Mouse (Mus musculus) forebrain, embryonic 16.5 days (tissue): ENCODE data around the gene Hoxa9. TPM values are rescaled to one million over a fixed set of nuclear protein-coding genes. Genes with fewer than 3 reads are reported as not detected.

ENCODE experiments used
- ATAC-seq: fragments of 200-750 bp; cut with Nextera tagmentation; 2 replicates; pipeline ENCODE4 v1.8.0; 2017; ENCODE audit warnings: mild to moderate bottlenecking, moderate library complexity
- H3K27ac ChIP-seq: fragments of 300-500 bp; sonication (generic); 2 replicates; pipeline ENCODE4 v1.5.1; 2014; ENCODE audit warnings: low read length, control low read depth
- H3K27me3 ChIP-seq: fragments of 300-500 bp; sonication (generic); replicated peaks from 2 replicates; pipeline ENCODE4 v1.6.1; 2014; ENCODE audit warnings: low read length; ENCODE audit not compliant: control insufficient read depth, insufficient read depth
- H3K36me3 ChIP-seq: fragments of 300-500 bp; sonication (generic); 2 replicates; pipeline ENCODE4 v1.6.1; 2014; ENCODE audit not compliant: control insufficient read depth, insufficient read depth
- H3K4me1 ChIP-seq: fragments of 300-500 bp; sonication (generic); replicated peaks from 2 replicates; pipeline ENCODE4 v1.6.1; 2014; ENCODE audit warnings: low read length; ENCODE audit not compliant: control insufficient read depth, insufficient read depth
- H3K4me2 ChIP-seq: fragments of 300-500 bp; sonication (generic); 2 replicates; pipeline ENCODE4 v1.6.1; 2014; ENCODE audit warnings: mild to moderate bottlenecking, low read length, control low read depth
- H3K4me3 ChIP-seq: fragments of 300-500 bp; sonication (generic); replicated peaks from 2 replicates; pipeline ENCODE4 v1.5.1; 2014; ENCODE audit warnings: mild to moderate bottlenecking, low read length, control low read depth
- H3K9ac ChIP-seq: fragments of 300-500 bp; sonication (generic); replicated peaks from 2 replicates; pipeline ENCODE4 v1.6.1; 2014; ENCODE audit warnings: low read depth, low read length, control low read depth
- H3K9me3 ChIP-seq: fragments of 300-500 bp; sonication (generic); 2 replicates; pipeline ENCODE4 v1.6.1; 2016; ENCODE audit warnings: low read length; ENCODE audit not compliant: control insufficient read depth
- WGBS: fragments of 180-500 bp; shearing (Covaris S2); extraction: QIAGEN DNeasy Blood & Tissue Kit; methylation state at CpG from one replicate; pipeline ENCODE4 v1.1.7; 2014; 5-methylcytosine and 5-hydroxymethylcytosine counted together
- polyA plus RNA-seq: library from polyadenylated mRNA; unstranded; fragments of >200 nt; fragmentation: Nextera tagmentation; extraction: Ambion mirVana; gene quantifications from 2 replicates; pipeline ENCODE4 v1.2.1, GENCODE M21; 2015

Gene Hoxa9
- polyA plus RNA-seq, 1 experiment from 2014 or later: not detected

GRCm38 (mm10) chr6:52268756-52269155 is 37.9 kb upstream of the Hoxa9 start:
- H3K4me3 ChIP-seq: no peak overlapping the region
- 2% methylated on average over 3 of the region's 3 CpGs for WGBS
- no peak for ATAC-seq
- no peaks in the 10 kb centered on the region for H3K9me3 ChIP-seq
- no peaks in the 10 kb centered on the region for H3K4me1 ChIP-seq
- H3K9ac ChIP-seq: no peak overlapping the region
- H3K36me3 ChIP-seq: no peaks in the 10 kb centered on the region
- H3K27me3 ChIP-seq: peaks cover 94% of the 10 kb centered on the region
- no peak overlapping the region for H3K27ac ChIP-seq
- no peak overlapping the region for H3K4me2 ChIP-seq

DNA sequence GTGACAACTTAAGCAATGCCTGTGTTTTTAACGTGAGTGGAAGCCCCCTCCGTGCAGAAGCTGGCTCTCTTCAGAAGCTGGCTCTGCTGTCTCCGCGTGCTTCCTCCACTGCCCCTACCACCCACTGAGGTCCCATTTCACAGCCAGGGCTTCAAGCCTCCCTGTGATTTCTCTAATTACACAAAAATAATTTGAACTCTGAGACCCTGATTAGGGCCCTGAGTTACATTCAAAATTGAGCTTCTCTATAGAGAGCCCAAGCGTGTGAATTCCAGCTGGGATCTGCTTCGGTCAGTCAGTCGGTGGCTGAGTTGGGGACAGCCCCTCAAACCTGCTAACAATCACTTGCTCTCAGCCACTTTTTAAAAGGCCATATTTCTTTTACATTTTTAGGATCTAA is 37.5 kb upstream of the Hoxa9 start:
- ATAC-seq: no peak
- WGBS: under 1% methylated on average over 7 of the region's 7 CpGs
- H3K27ac ChIP-seq: no peak overlapping the region
- H3K27me3 ChIP-seq: peaks cover 93% of the 10 kb centered on the region
- H3K9ac ChIP-seq: no peak overlapping the region
- no peak overlapping the region for H3K4me2 ChIP-seq
- no peaks in the 10 kb centered on the region for H3K4me1 ChIP-seq
- no peaks in the 10 kb centered on the region for H3K9me3 ChIP-seq
- H3K36me3 ChIP-seq: no peaks in the 10 kb centered on the region
- no peak overlapping the region for H3K4me3 ChIP-seq

GRCm38 (mm10) chr6:52267691-52268090 is 36.8 kb upstream of the Hoxa9 start:
- Histone ChIP-seq H3K4me2 (no peak overlapping the region), H3K27ac (no peak overlapping the region), H3K4me3 (no peak overlapping the region), H3K36me3 (no peaks in the 10 kb centered on the region), H3K9ac (no peak overlapping the region), H3K4me1 (no peaks in the 10 kb centered on the region), H3K9me3 (no peaks in the 10 kb centered on the region), H3K27me3 (peaks cover 89% of the 10 kb centered on the region)
- WGBS: 4% methylated on average over 3 of the region's 3 CpGs
- no peak for ATAC-seq

- Histone ChIP-seq H3K9ac (no peak overlapping the region), H3K9me3 (no peaks in the 10 kb centered on the region), H3K4me2 (no peak overlapping the region), H3K27me3 (peaks cover 89% of the 10 kb centered on the region), H3K4me3 (no peak overlapping the region), H3K27ac (no peak overlapping the region), H3K4me1 (no peaks in the 10 kb centered on the region), H3K36me3 (no peaks in the 10 kb centered on the region)
- 15% methylated on average over 5 of the region's 5 CpGs for WGBS
- no peak for ATAC-seq
Observed at GRCm38 (mm10) chr6:52267221-52267620, 36.3 kb upstream of the Hoxa9 start.

GRCm38 (mm10) chr6:52266666-52266985 is 35.7 kb upstream of the Hoxa9 start:
- ATAC-seq: no peak
- H3K4me1 ChIP-seq: no peaks in the 10 kb centered on the region
- H3K4me3 ChIP-seq: no peak overlapping the region
- WGBS: under 1% methylated on average over 9 of the region's 9 CpGs
- no peak overlapping the region for H3K4me2 ChIP-seq
- H3K9ac ChIP-seq: no peak overlapping the region
- no peaks in the 10 kb centered on the region for H3K36me3 ChIP-seq
- H3K9me3 ChIP-seq: no peaks in the 10 kb centered on the region
- peaks cover 91% of the 10 kb centered on the region for H3K27me3 ChIP-seq
- H3K27ac ChIP-seq: no peak overlapping the region

DNA sequence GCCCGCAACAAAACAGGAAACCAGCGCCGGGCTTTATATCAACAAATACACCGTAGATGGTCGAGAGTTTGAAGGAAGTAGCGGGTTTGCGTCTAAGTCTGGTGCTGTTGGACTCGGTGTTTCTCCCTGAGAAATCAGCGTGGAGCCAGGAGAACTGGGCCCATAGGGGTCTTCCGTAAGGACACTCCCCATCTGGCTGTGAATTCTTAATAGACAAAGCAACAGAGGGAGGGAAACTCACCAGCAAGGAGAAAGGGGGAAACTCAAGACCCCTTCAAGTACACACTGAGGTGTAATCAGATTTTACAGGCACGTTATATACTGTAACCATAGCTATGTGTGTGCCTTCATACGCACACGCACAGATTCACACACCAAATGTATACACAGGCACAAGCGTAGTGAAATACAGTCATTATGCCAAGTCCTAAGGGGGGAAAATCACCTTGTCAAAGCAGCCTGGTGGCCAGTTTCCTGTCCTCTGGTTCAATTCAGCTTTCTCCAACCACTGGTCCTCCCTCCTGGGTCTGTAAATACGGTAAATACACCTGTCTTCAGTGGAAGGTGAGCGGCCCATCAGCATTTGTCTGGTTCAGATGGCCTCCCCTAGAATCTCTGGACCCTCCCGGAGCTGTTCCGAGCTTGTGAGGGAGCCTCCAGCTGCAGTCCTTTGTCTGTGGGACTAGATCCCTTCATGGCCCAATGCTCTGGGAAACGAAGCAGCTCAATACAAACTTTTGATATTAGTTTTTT is 35.2 kb upstream of the Hoxa9 start:
- H3K4me1 ChIP-seq: no peaks in the 10 kb centered on the region
- H3K9me3 ChIP-seq: no peaks in the 10 kb centered on the region
- H3K4me2 ChIP-seq: no peak overlapping the region
- H3K36me3 ChIP-seq: no peaks in the 10 kb centered on the region
- no peak overlapping the region for H3K9ac ChIP-seq
- WGBS: 2% methylated on average over 19 of the region's 19 CpGs
- no peak overlapping the region for H3K27ac ChIP-seq
- no peak for ATAC-seq
- peaks cover 90% of the 10 kb centered on the region for H3K27me3 ChIP-seq
- H3K4me3 ChIP-seq: no peak overlapping the region

DNA sequence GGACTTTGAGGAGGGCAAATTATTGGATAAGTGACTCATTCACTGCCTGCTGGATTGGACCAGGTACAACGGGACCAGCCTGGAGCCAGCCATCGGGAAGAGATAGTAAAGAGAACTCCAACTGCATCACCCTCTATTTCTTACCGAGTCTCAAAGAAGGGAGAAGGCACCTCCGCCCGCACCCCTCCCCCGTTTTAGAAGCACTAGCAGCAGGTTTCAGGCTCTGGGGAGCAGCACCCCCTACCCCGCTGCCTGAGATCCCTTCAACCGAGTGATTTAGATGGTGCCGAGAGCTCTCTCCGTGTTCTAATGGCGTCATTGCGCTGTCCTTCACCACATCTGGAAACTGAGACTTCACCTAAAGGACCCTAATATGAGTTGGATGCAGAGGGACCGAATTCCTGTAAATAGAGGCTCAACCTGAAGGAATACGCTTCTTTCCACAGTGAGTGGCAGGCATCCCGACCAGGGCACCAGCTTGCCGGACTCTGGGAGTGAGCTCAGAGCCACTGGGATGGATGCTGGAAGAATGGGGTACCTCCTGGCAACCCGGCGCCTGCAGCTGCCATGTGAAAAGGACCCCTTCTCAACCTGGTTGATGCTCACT is 34.5 kb upstream of the Hoxa9 start:
- Histone ChIP-seq H3K4me3 (no peak overlapping the region), H3K4me2 (no peak overlapping the region), H3K27ac (no peak overlapping the region), H3K36me3 (no peaks in the 10 kb centered on the region), H3K9me3 (no peaks in the 10 kb centered on the region), H3K9ac (no peak overlapping the region), H3K4me1 (peaks cover 6% of the 10 kb centered on the region), H3K27me3 (peaks cover 89% of the 10 kb centered on the region)
- ATAC-seq: no peak
- WGBS: under 1% methylated on average over 18 of the region's 18 CpGs

- no peak for ATAC-seq
- H3K4me2 ChIP-seq: no peak overlapping the region
Observed at GRCm38 (mm10) chr6:52264106-52264790, 33.4 kb upstream of the Hoxa9 start.

GRCm38 (mm10) chr6:52263321-52263585 is 32.4 kb upstream of the Hoxa9 start:
- H3K27me3 ChIP-seq: peaks cover 86% of the 10 kb centered on the region
- no peak overlapping the region for H3K27ac ChIP-seq
- no peaks in the 10 kb centered on the region for H3K36me3 ChIP-seq
- no peaks in the 10 kb centered on the region for H3K9me3 ChIP-seq
- no peak overlapping the region for H3K4me2 ChIP-seq
- no peak overlapping the region for H3K4me3 ChIP-seq
- ATAC-seq: no peak
- peaks cover 12% of the 10 kb centered on the region for H3K4me1 ChIP-seq
- WGBS: 2% methylated on average over 6 of the region's 6 CpGs
- no peak overlapping the region for H3K9ac ChIP-seq

More at GRCm38 (mm10) chr6:52264106-52264790, 33.4 kb upstream of the Hoxa9 start:
- Histone ChIP-seq H3K4me1 (peaks cover 12% of the 10 kb centered on the region), H3K4me3 (no peak overlapping the region), H3K9ac (no peak overlapping the region), H3K27ac (no peak overlapping the region), H3K9me3 (no peaks in the 10 kb centered on the region), H3K27me3 (peaks cover 86% of the 10 kb centered on the region), H3K36me3 (no peaks in the 10 kb centered on the region)
- under 1% methylated on average over 5 of the region's 5 CpGs for WGBS
